Mouse (Mus musculus) intestine, embryonic 14.5 days (tissue): Measurements from ENCODE around the gene Rnls. TPM values are rescaled to one million over a fixed set of nuclear protein-coding genes. Genes with fewer than 3 reads are reported as not detected.
A peak's percentile ranks its signal among the peaks of the same experiment; 100 is the strongest.

ENCODE experiments used
- ATAC-seq: fragments of 200-750 bp; cut with Nextera tagmentation; replicated peaks from 2 replicates; pipeline ENCODE4 v1.8.0; 2017; ENCODE audit warnings: low read depth, moderate number of reproducible peaks, moderate TSS enrichment, moderate library complexity; ENCODE audit not compliant: low FRiP score, low TSS enrichment
- DNase-seq: peaks from one replicate; pipeline ENCODE4 v3.0.0-alpha.2; 2018; ENCODE audit warnings: low spot score
- H3K27ac ChIP-seq: fragments of 300-500 bp; sonication (generic); 2 replicates; pipeline ENCODE4 v1.5.1; 2014; ENCODE audit warnings: low read depth, mild to moderate bottlenecking, control low read depth
- H3K27me3 ChIP-seq: fragments of 300-500 bp; sonication (generic); replicated peaks from 2 replicates; pipeline ENCODE4 v1.6.1; 2014; ENCODE audit warnings: low read length, control low read depth; ENCODE audit not compliant: control insufficient read depth, insufficient read depth
- H3K36me3 ChIP-seq: fragments of 300-500 bp; sonication (generic); 2 replicates; pipeline ENCODE4 v1.6.1; 2014; ENCODE audit warnings: low read length, control low read depth; ENCODE audit not compliant: control insufficient read depth, insufficient read depth
- H3K4me1 ChIP-seq: fragments of 300-500 bp; sonication (generic); replicated peaks from 2 replicates; pipeline ENCODE4 v1.6.1; 2014; ENCODE audit warnings: low read length, control low read depth, mixed read lengths; ENCODE audit not compliant: control insufficient read depth, insufficient read depth
- H3K4me2 ChIP-seq: fragments of 300-500 bp; sonication (generic); 2 replicates; pipeline ENCODE4 v1.6.1; 2014; ENCODE audit warnings: low read length
- H3K4me3 ChIP-seq: fragments of 300-500 bp; sonication (generic); 2 replicates; pipeline ENCODE4 v1.5.1; 2014; ENCODE audit warnings: low read depth, low read length, control low read depth, mixed read lengths
- H3K9ac ChIP-seq: fragments of 300-500 bp; sonication (generic); 2 replicates; pipeline ENCODE4 v1.6.1; 2014; ENCODE audit warnings: mild to moderate bottlenecking, low read length
- H3K9me3 ChIP-seq: fragments of 300-500 bp; sonication (generic); 2 replicates; pipeline ENCODE4 v1.6.1; 2016; ENCODE audit warnings: low read length, control low read depth; ENCODE audit not compliant: control insufficient read depth
- WGBS: fragments of 180-500 bp; shearing (Covaris S2); extraction: QIAGEN DNeasy Blood & Tissue Kit; methylation state at CpG from one replicate; pipeline ENCODE4 v1.1.7; 2014; 5-methylcytosine and 5-hydroxymethylcytosine counted together
- polyA plus RNA-seq: library from polyadenylated mRNA; unstranded; fragments of >200 nt; fragmentation: Nextera tagmentation; extraction: Ambion mirVana; gene quantifications from 2 replicates; pipeline ENCODE4 v1.2.1, GENCODE M21; 2014

Gene Rnls
- polyA plus RNA-seq, 1 experiment from 2014 or later, result 6.4 TPM

GRCm38 (mm10) chr19:33192064-33192463, 200.0 kb downstream of the Rnls start:
- Histone ChIP-seq H3K4me3 (no peak overlapping the region), H3K9me3 (no peaks in the 10 kb centered on the region), H3K36me3 (no peaks in the 10 kb centered on the region), H3K27me3 (no peaks in the 10 kb centered on the region), H3K27ac (no peak overlapping the region), H3K4me2 (no peak overlapping the region), H3K4me1 (no peaks in the 10 kb centered on the region), H3K9ac (no peak overlapping the region)
- 31% methylated on average over 2 of the region's 2 CpGs for WGBS
- no peak for DNase-seq
- no peak for ATAC-seq

- no peaks in the 10 kb centered on the region for H3K27me3 ChIP-seq
- DNase-seq, result no peak
- no peaks in the 10 kb centered on the region for H3K9me3 ChIP-seq
- no peak overlapping the region for H3K4me3 ChIP-seq
- WGBS, result 92% methylated on average over 1 of the region's 1 CpGs
- H3K4me1 ChIP-seq, result no peaks in the 10 kb centered on the region
- H3K36me3 ChIP-seq, result no peaks in the 10 kb centered on the region
- H3K4me2 ChIP-seq, result no peak overlapping the region
- ATAC-seq, result no peak
- H3K9ac ChIP-seq, result no peak overlapping the region
- no peak overlapping the region for H3K27ac ChIP-seq
These were observed 203.3 kb downstream of the Rnls start for GRCm38 (mm10) chr19:33188766-33189165.

- 56% methylated on average over 5 of the region's 5 CpGs for WGBS
- Histone ChIP-seq H3K4me2 (no peak overlapping the region), H3K9ac (no peak overlapping the region), H3K27ac (no peak overlapping the region), H3K4me3 (no peak overlapping the region), H3K9me3 (no peaks in the 10 kb centered on the region), H3K36me3 (no peaks in the 10 kb centered on the region), H3K4me1 (0 out of 2 replicates have a peak, but pooled peaks cover 3% of the 10 kb centered on the region), H3K27me3 (no peaks in the 10 kb centered on the region)
- DNase-seq (no peak), ATAC-seq (no peak)
These were observed 212.5 kb downstream of the Rnls start for GRCm38 (mm10) chr19:33179595-33179994.

- Histone ChIP-seq H3K9ac (no peak overlapping the region), H3K4me2 (no peak overlapping the region), H3K27me3 (no peaks in the 10 kb centered on the region), H3K4me1 (0 out of 2 replicates have a peak, but pooled peaks cover 3% of the 10 kb centered on the region), H3K36me3 (no peaks in the 10 kb centered on the region), H3K27ac (no peak overlapping the region), H3K9me3 (no peaks in the 10 kb centered on the region), H3K4me3 (no peak overlapping the region)
- ATAC-seq (no peak), DNase-seq (no peak)
- WGBS, result 62% methylated on average over 3 of the region's 3 CpGs
These were observed 213.2 kb downstream of the Rnls start for GRCm38 (mm10) chr19:33178866-33179265.

GRCm38 (mm10) chr19:33178367-33178766, 213.7 kb downstream of the Rnls start:
- no peak overlapping the region for H3K27ac ChIP-seq
- ATAC-seq (no peak), DNase-seq (no peak)
- H3K4me3 ChIP-seq, result no peak overlapping the region
- no peaks in the 10 kb centered on the region for H3K36me3 ChIP-seq
- no peak overlapping the region for H3K9ac ChIP-seq
- H3K27me3 ChIP-seq, result no peaks in the 10 kb centered on the region
- H3K4me1 ChIP-seq, result 0 out of 2 replicates have a peak, but pooled peaks cover 3% of the 10 kb centered on the region
- WGBS, result 67% methylated on average over 6 of the region's 6 CpGs
- H3K9me3 ChIP-seq, result no peaks in the 10 kb centered on the region
- no peak overlapping the region for H3K4me2 ChIP-seq

- Histone ChIP-seq H3K36me3 (no peaks in the 10 kb centered on the region), H3K9ac (no peak overlapping the region), H3K27ac (no peak overlapping the region), H3K9me3 (no peaks in the 10 kb centered on the region), H3K4me3 (no peak overlapping the region), H3K27me3 (peaks cover 6% of the 10 kb centered on the region; the same call in 1 of the 2 replicates), H3K4me2 (no peak overlapping the region), H3K4me1 (no peaks in the 10 kb centered on the region)
- DNase-seq (no peak), ATAC-seq (no peak)
These were observed 218.1 kb downstream of the Rnls start for GRCm38 (mm10) chr19:33173991-33174390.

- Histone ChIP-seq H3K36me3 (no peaks in the 10 kb centered on the region), H3K4me3 (no peak overlapping the region), H3K4me1 (peaks cover 13% of the 10 kb centered on the region), H3K9me3 (no peaks in the 10 kb centered on the region), H3K4me2 (no peak overlapping the region), H3K27me3 (peaks cover 6% of the 10 kb centered on the region; the same call in 1 of the 2 replicates), H3K9ac (no peak overlapping the region), H3K27ac (no peak overlapping the region)
- 78% methylated on average over 6 of the region's 6 CpGs for WGBS
- ATAC-seq (no peak), DNase-seq (no peak)
These were observed 222.2 kb downstream of the Rnls start for GRCm38 (mm10) chr19:33169881-33170280.

- Histone ChIP-seq H3K4me2 (peak overlapping the region; percentile 36), H3K9ac (no peak overlapping the region), H3K36me3 (no peaks in the 10 kb centered on the region), H3K27ac (peak overlapping the region; percentile 62; the same call in 1 of the 2 replicates), H3K4me1 (peaks cover 13% of the 10 kb centered on the region), H3K27me3 (peaks cover 6% of the 10 kb centered on the region; the same call in 1 of the 2 replicates), H3K9me3 (no peaks in the 10 kb centered on the region), H3K4me3 (no peak overlapping the region)
- no peak for ATAC-seq
- peak; percentile 57 for DNase-seq
- WGBS, result 23% methylated on average over 17 of the region's 17 CpGs
These were observed 224.4 kb downstream of the Rnls start for GRCm38 (mm10) chr19:33167528-33168264.

GRCm38 (mm10) chr19:33164801-33165200, 227.3 kb downstream of the Rnls start:
- H3K4me3 ChIP-seq, result no peak overlapping the region
- no peaks in the 10 kb centered on the region for H3K9me3 ChIP-seq
- 0 out of 2 replicates have a peak, but pooled peaks cover 4% of the 10 kb centered on the region for H3K27me3 ChIP-seq
- no peak overlapping the region for H3K4me2 ChIP-seq
- WGBS, result 81% methylated on average over 5 of the region's 5 CpGs
- H3K9ac ChIP-seq, result no peak overlapping the region
- no peaks in the 10 kb centered on the region for H3K36me3 ChIP-seq
- H3K27ac ChIP-seq, result no peak overlapping the region
- H3K4me1 ChIP-seq, result peaks cover 13% of the 10 kb centered on the region
- ATAC-seq (no peak), DNase-seq (no peak)
